Mouse (Mus musculus) G1E (cell line): Measurements from ENCODE around the gene Aoc3.

ENCODE experiments used
- CTCF ChIP-seq: IDR thresholded peaks from 2 replicates; pipeline ENCODE4 v1.5.1; 2012; ENCODE audit warnings: low read depth, low read length, inconsistent platforms, mixed read lengths
- GATA1 ChIP-seq: IDR thresholded peaks from 2 replicates; pipeline ENCODE4 v1.6.1; 2012; ENCODE audit warnings: borderline replicate concordance, low read length, inconsistent platforms, mixed read lengths
- GATA2 ChIP-seq: IDR thresholded peaks from 2 replicates; pipeline ENCODE4 v1.6.1; 2012; ENCODE audit warnings: low read depth, low read length, inconsistent platforms, borderline replicate concordance
- POLR2AphosphoS5 ChIP-seq: IDR thresholded peaks from 2 replicates; pipeline ENCODE4 v1.6.1; 2012; ENCODE audit warnings: low read depth, low read length, inconsistent platforms; ENCODE audit not compliant: insufficient replicate concordance
- TAL1 ChIP-seq: conservative IDR thresholded peaks from 2 replicates; pipeline ENCODE4 v1.6.1; 2012; ENCODE audit warnings: low read depth, low read length, inconsistent platforms, mixed read lengths

DNA sequence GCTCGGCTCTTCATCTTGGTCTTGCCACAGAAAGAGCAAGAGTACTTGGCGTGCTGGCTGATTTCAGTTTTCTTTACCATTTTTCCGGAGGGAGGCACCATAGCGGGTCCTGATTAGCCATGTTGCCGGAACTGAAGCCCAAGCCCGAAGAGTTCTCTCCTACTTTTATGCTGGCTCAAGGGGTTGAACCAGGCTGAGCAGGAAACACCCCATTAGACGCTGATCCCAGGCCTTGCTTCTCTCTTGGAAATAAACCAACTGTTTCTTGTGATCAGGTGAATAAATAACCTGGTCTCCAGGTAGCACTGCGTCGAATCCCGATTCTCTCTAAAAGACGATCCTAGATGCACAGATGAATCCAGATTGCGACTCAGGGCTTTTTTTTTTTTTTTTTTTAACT, 23.0 kb downstream of the Aoc3 start:
- TF ChIP-seq GATA1 (no peak), TAL1 (no peak), CTCF (no peak), POLR2AphosphoS5 (no peak), GATA2 (no peak)
